24 mouse cellular contexts compared by ENCODE assay signal in genomic region chr8:87953473-87953872, GRCm38 (mm10). TPM values are rescaled to one million over a fixed set of nuclear protein-coding genes. Genes with fewer than 3 reads are reported as not detected.
DNase-seq lines count a peak whose midpoint lies in the region; ATAC-seq lines count a peak whose summit lies in the region.
"Had no signal": no experiment of that assay in that cellular context is flagged by ENCODE, and none has a peak within 500 bp of the region (broad histone marks: within the 10 kb centered on the region; RNA-seq: fewer than 3 reads in every experiment).

No protein-coding gene starts in this region.

- WGBS in forebrain, embryonic 16.5 days = 21% methylated on average over 5 of the region's 5 CpGs
- 10% methylated on average over 5 of the region's 5 CpGs for WGBS in forebrain, embryonic 15.5 days
- 18% methylated on average over 5 of the region's 5 CpGs for whole genome bisulfite sequencing in hindbrain, embryonic 11.5 days
- WGBS in hindbrain, embryonic 15.5 days = 12% methylated on average over 5 of the region's 5 CpGs
- WGBS in midbrain, embryonic 15.5 days = 12% methylated on average over 5 of the region's 5 CpGs
- WGBS in heart, embryonic 12.5 days = 51% methylated on average over 5 of the region's 5 CpGs

- peaks cover 35% of the 10 kb centered on the region for H3K4me1 ChIP-seq in forebrain, embryonic 16.5 days (replicated peaks; ENCODE audit: control insufficient read depth, insufficient read depth, low read length)
- H3K4me1 ChIP-seq in forebrain, embryonic 15.5 days = peaks cover 49% of the 10 kb centered on the region
- peaks cover 17% of the 10 kb centered on the region for H3K4me1 ChIP-seq in hindbrain, embryonic 11.5 days (replicated peaks; ENCODE audit: control insufficient read depth, insufficient read depth, low read length)
- H3K4me1 ChIP-seq in hindbrain, embryonic 15.5 days (replicated peaks) = peaks cover 68% of the 10 kb centered on the region
- peaks cover 59% of the 10 kb centered on the region for H3K4me1 ChIP-seq in midbrain, embryonic 15.5 days
- H3K4me1 ChIP-seq in heart, embryonic 12.5 days (replicated peaks) = peaks cover 18% of the 10 kb centered on the region

- no peak overlapping the region for H3K4me2 ChIP-seq in forebrain, embryonic 16.5 days (ENCODE audit: low read length)
- H3K4me2 ChIP-seq in forebrain, embryonic 15.5 days (replicated peaks) = no peak overlapping the region
- no peak overlapping the region for H3K4me2 ChIP-seq in hindbrain, embryonic 11.5 days (replicated peaks; ENCODE audit: low read depth, low read length)
- peak overlapping the region; percentile 20; the same call in 1 of the 2 replicates for H3K4me2 ChIP-seq in hindbrain, embryonic 15.5 days
- H3K4me2 ChIP-seq in midbrain, embryonic 15.5 days = peak overlapping the region; percentile 88; the same call in 1 of the 2 replicates
- H3K4me2 ChIP-seq in heart, embryonic 12.5 days = no peak overlapping the region
- H3K4me2 ChIP-seq: intestine, embryonic 15.5 days; stomach, embryonic 15.5 days had no signal

- H3K9ac ChIP-seq in forebrain, embryonic 16.5 days (replicated peaks; ENCODE audit: low read depth, low read length) = no peak overlapping the region
- H3K9ac ChIP-seq in forebrain, embryonic 15.5 days (replicated peaks) = no peak overlapping the region
- no peak overlapping the region for H3K9ac ChIP-seq in hindbrain, embryonic 11.5 days (ENCODE audit: low read depth, low read length)
- H3K9ac ChIP-seq in hindbrain, embryonic 15.5 days = 0 out of 2 replicates have a peak overlapping the region, but pooled peaks have one; percentile 6
- H3K9ac ChIP-seq in midbrain, embryonic 15.5 days = 0 out of 2 replicates have a peak overlapping the region, but pooled peaks have one; percentile 2
- no peak overlapping the region for H3K9ac ChIP-seq in heart, embryonic 12.5 days
- H3K9ac ChIP-seq: intestine, embryonic 15.5 days; stomach, embryonic 15.5 days had no signal

- intact Hi-C loops in heart, postnatal 25 days (cut with DNase I) = no loop called here

- H3K9me3 ChIP-seq in forebrain, embryonic 16.5 days (ENCODE audit: control insufficient read depth, low read length) = no peaks in the 10 kb centered on the region
- no peaks in the 10 kb centered on the region for H3K9me3 ChIP-seq in forebrain, embryonic 15.5 days
- H3K9me3 ChIP-seq in hindbrain, embryonic 11.5 days (ENCODE audit: control insufficient read depth, low read length) = no peaks in the 10 kb centered on the region
- H3K9me3 ChIP-seq in hindbrain, embryonic 15.5 days = no peaks in the 10 kb centered on the region
- no peaks in the 10 kb centered on the region for H3K9me3 ChIP-seq in midbrain, embryonic 15.5 days
- no peaks in the 10 kb centered on the region for H3K9me3 ChIP-seq in heart, embryonic 12.5 days (replicated peaks)
- H3K9me3 ChIP-seq: embryonic facial prominence, embryonic 10.5 days; intestine, embryonic 15.5 days; stomach, embryonic 15.5 days had no signal

- peak; percentile 52 for DNase-seq in hindbrain, embryonic 11.5 days (ENCODE audit: low spot score)
- no peak for DNase-seq in heart, adult 18-20 months
- DNase-seq in heart, postnatal 25 days (ENCODE audit: low spot score) = no peak
- DNase-seq: adrenal gland, postnatal 25 days; cerebellum, postnatal 10 days; gastrocnemius, postnatal 25 days; heart, adult 2 months; heart, postnatal 36 days; kidney, adult 9 months; kidney, postnatal 25 days; layer of hippocampus, postnatal 36 days; thymus, adult 18-20 months; thymus, postnatal 4 days had no signal

- no peaks in the 10 kb centered on the region for H3K36me3 ChIP-seq in forebrain, embryonic 16.5 days (ENCODE audit: control insufficient read depth, insufficient read depth)
- H3K36me3 ChIP-seq in forebrain, embryonic 15.5 days = no peaks in the 10 kb centered on the region
- no peaks in the 10 kb centered on the region for H3K36me3 ChIP-seq in hindbrain, embryonic 11.5 days (ENCODE audit: control insufficient read depth, insufficient read depth, low read length)
- H3K36me3 ChIP-seq in hindbrain, embryonic 15.5 days = no peaks in the 10 kb centered on the region
- no peaks in the 10 kb centered on the region for H3K36me3 ChIP-seq in midbrain, embryonic 15.5 days (replicated peaks)
- H3K36me3 ChIP-seq in heart, embryonic 12.5 days = no peaks in the 10 kb centered on the region
- H3K36me3 ChIP-seq: intestine, embryonic 15.5 days; stomach, embryonic 15.5 days had no signal

- no peak overlapping the region for H3K27ac ChIP-seq in forebrain, embryonic 16.5 days (ENCODE audit: low read length)
- H3K27ac ChIP-seq in forebrain, embryonic 15.5 days (replicated peaks) = no peak overlapping the region
- no peak overlapping the region for H3K27ac ChIP-seq in hindbrain, embryonic 11.5 days (ENCODE audit: low read depth, low read length)
- no peak overlapping the region for H3K27ac ChIP-seq in hindbrain, embryonic 15.5 days (replicated peaks)
- H3K27ac ChIP-seq in midbrain, embryonic 15.5 days = no peak overlapping the region
- no peak overlapping the region for H3K27ac ChIP-seq in heart, embryonic 12.5 days (ENCODE audit: poor library complexity, severe bottlenecking)
- H3K27ac ChIP-seq: embryonic facial prominence, embryonic 10.5 days; heart, adult 2 months; intestine, embryonic 15.5 days; layer of hippocampus, adult 2 months; macrophage; stomach, embryonic 15.5 days had no signal

- no peaks in the 10 kb centered on the region for H3K27me3 ChIP-seq in forebrain, embryonic 16.5 days (replicated peaks; ENCODE audit: control insufficient read depth, insufficient read depth, low read length)
- no peaks in the 10 kb centered on the region for H3K27me3 ChIP-seq in forebrain, embryonic 15.5 days
- no peaks in the 10 kb centered on the region for H3K27me3 ChIP-seq in hindbrain, embryonic 11.5 days (ENCODE audit: control insufficient read depth, insufficient read depth, low read length)
- no peaks in the 10 kb centered on the region for H3K27me3 ChIP-seq in hindbrain, embryonic 15.5 days
- no peaks in the 10 kb centered on the region for H3K27me3 ChIP-seq in midbrain, embryonic 15.5 days (replicated peaks)
- no peaks in the 10 kb centered on the region; the same call in 1 of the 2 replicates for H3K27me3 ChIP-seq in heart, embryonic 12.5 days (replicated peaks)
- H3K27me3 ChIP-seq: intestine, embryonic 15.5 days; stomach, embryonic 15.5 days had no signal

- no peak overlapping the region for H3K4me3 ChIP-seq in forebrain, embryonic 16.5 days (replicated peaks; ENCODE audit: low read length)
- no peak overlapping the region for H3K4me3 ChIP-seq in forebrain, embryonic 15.5 days
- no peak overlapping the region for H3K4me3 ChIP-seq in hindbrain, embryonic 11.5 days (ENCODE audit: low read depth, low read length)
- no peak overlapping the region for H3K4me3 ChIP-seq in hindbrain, embryonic 15.5 days
- no peak overlapping the region for H3K4me3 ChIP-seq in midbrain, embryonic 15.5 days
- no peak overlapping the region for H3K4me3 ChIP-seq in heart, embryonic 12.5 days
- H3K4me3 ChIP-seq: embryonic facial prominence, embryonic 10.5 days; heart, adult 2 months; intestine, embryonic 15.5 days; layer of hippocampus, adult 2 months; stomach, embryonic 15.5 days had no signal

- peak; percentile 29; the same call in 1 of the 2 replicates for ATAC-seq in forebrain, embryonic 16.5 days
- no peak for ATAC-seq in forebrain, embryonic 15.5 days (replicated peaks)
- no peak for ATAC-seq in hindbrain, embryonic 11.5 days (ENCODE audit: low FRiP score)
- no peak for ATAC-seq in hindbrain, embryonic 15.5 days (ENCODE audit: low FRiP score, low read depth)
- no peak for ATAC-seq in midbrain, embryonic 15.5 days (replicated peaks)
- ATAC-seq in heart, embryonic 12.5 days (ENCODE audit: insufficient number of reproducible peaks, low FRiP score) = no peak
- ATAC-seq: intestine, embryonic 15.5 days; lung, postnatal 0 days had no signal

RNA-seq across cellular contexts. Expression of gene Zfp423, which starts 5.9 kb away (rescaled TPM):
- polyA plus RNA-seq in forebrain, embryonic 16.5 days (2015; fragmentation: Nextera tagmentation; extraction: Ambion mirVana) = 13.3 and 20.6 TPM in 2 replicates
- polyA plus RNA-seq in forebrain, embryonic 15.5 days (2015; fragmentation: Nextera tagmentation; extraction: Ambion mirVana) = 17.7 and 19.6 TPM in 2 replicates
- 43.3 and 49.5 TPM in 2 replicates for polyA plus RNA-seq in hindbrain, embryonic 11.5 days (2014; fragmentation: Nextera tagmentation; extraction: Ambion mirVana)
- 28.6 and 33.4 TPM in 2 replicates for polyA plus RNA-seq in hindbrain, embryonic 15.5 days (2015; fragmentation: Nextera tagmentation; extraction: Ambion mirVana)
- 35.1 and 35.7 TPM in 2 replicates for polyA plus RNA-seq in midbrain, embryonic 15.5 days (2015; fragmentation: Nextera tagmentation; extraction: Ambion mirVana)
- total RNA-seq in heart, adult 18-20 months (2021) = 1 to 10 TPM; 3.6 to 4.9 TPM
- 1 to 10 TPM; 6.1 to 6.7 TPM for total RNA-seq in heart, postnatal 25 days (2021)
- 6.3 and 7.6 TPM in 2 replicates for polyA plus RNA-seq in heart, embryonic 12.5 days (2016; fragmentation: Nextera tagmentation; extraction: Ambion mirVana)
- polyA plus RNA-seq: macrophage had no signal

Comparison
In these comparisons a context has a peak if more than half of its experiments do, and no peak if none do; other contexts are left out.
1. H3K4me2 ChIP-seq: peak in hindbrain, embryonic 15.5 days (single experiment) and midbrain, embryonic 15.5 days (single experiment); none in forebrain, embryonic 16.5 days (single experiment), forebrain, embryonic 15.5 days (single experiment), hindbrain, embryonic 11.5 days (single experiment) and heart, embryonic 12.5 days (single experiment).
2. H3K9ac ChIP-seq: peak in hindbrain, embryonic 15.5 days (single experiment) and midbrain, embryonic 15.5 days (single experiment); none in forebrain, embryonic 16.5 days (single experiment), forebrain, embryonic 15.5 days (single experiment), hindbrain, embryonic 11.5 days (single experiment) and heart, embryonic 12.5 days (single experiment).